Mouse (Mus musculus): Measurements from ENCODE around the gene Ctla2a.
"Not testable (repeated sequence)": the region's sequence is repeated elsewhere in the genome, so short reads cannot be mapped to it uniquely, and the experiment has no call there.

The Ctla2a gene

GRCm38 (mm10) chr13:60936500-60936901 lies at the start of gene Ctla2a, which contains the start of gene Gm49391:
Gene Ctla2a, minus strand, starts transcription at chr13:60936625.
Gene Gm49391, minus strand, starts transcription at chr13:60936571.
- no peak for DNase-seq (ENCODE audit: low read depth, low spot score)
- H3K36me3 ChIP-seq (ENCODE audit: control insufficient read depth, insufficient read depth, low read length, poor library complexity, severe bottlenecking): no peaks in the 10 kb centered on the region
- H3K27me3 ChIP-seq (ENCODE audit: control insufficient read depth, insufficient read depth, low read length, poor library complexity, severe bottlenecking): no peaks in the 10 kb centered on the region

- not testable (repeated sequence) for DNase-seq (ENCODE audit: low read depth, low spot score); H3K27me3 ChIP-seq (ENCODE audit: control insufficient read depth, insufficient read depth, low read length, poor library complexity, severe bottlenecking); H3K36me3 ChIP-seq (ENCODE audit: control insufficient read depth, insufficient read depth, low read length, poor library complexity, severe bottlenecking)
Measured at GRCm38 (mm10) chr13:60972319-60972718, 35.9 kb upstream of the Ctla2a start.

- not testable (repeated sequence) for DNase-seq (ENCODE audit: low read depth, low spot score); H3K27me3 ChIP-seq (ENCODE audit: control insufficient read depth, insufficient read depth, low read length, poor library complexity, severe bottlenecking); H3K36me3 ChIP-seq (ENCODE audit: control insufficient read depth, insufficient read depth, low read length, poor library complexity, severe bottlenecking)
Measured at GRCm38 (mm10) chr13:60963985-60964384, 27.6 kb upstream of the Ctla2a start.

- DNase-seq (ENCODE audit: low read depth, low spot score): no peak
- H3K36me3 ChIP-seq (ENCODE audit: control insufficient read depth, insufficient read depth, low read length, poor library complexity, severe bottlenecking): no peaks in the 10 kb centered on the region
- no peaks in the 10 kb centered on the region for H3K27me3 ChIP-seq (ENCODE audit: control insufficient read depth, insufficient read depth, low read length, poor library complexity, severe bottlenecking)
Measured at GRCm38 (mm10) chr13:60961706-60962105, 25.3 kb upstream of the Ctla2a start.

- DNase-seq (ENCODE audit: low read depth, low spot score); H3K27me3 ChIP-seq (ENCODE audit: control insufficient read depth, insufficient read depth, low read length, poor library complexity, severe bottlenecking); H3K36me3 ChIP-seq (ENCODE audit: control insufficient read depth, insufficient read depth, low read length, poor library complexity, severe bottlenecking): not testable (repeated sequence)
Measured at GRCm38 (mm10) chr13:60941884-60942283, 5.5 kb upstream of the Ctla2a start, which contains the start of gene Tpbpa. Gene Tpbpa, minus strand, starts transcription at chr13:60941984.

GRCm38 (mm10) chr13:60935490-60935889 lies 935 bp downstream of the Ctla2a start, which contains the start of gene Gm49393:
Gene Gm49393, minus strand, starts transcription at chr13:60935590.
- H3K36me3 ChIP-seq (ENCODE audit: control insufficient read depth, insufficient read depth, low read length, poor library complexity, severe bottlenecking); H3K27me3 ChIP-seq (ENCODE audit: control insufficient read depth, insufficient read depth, low read length, poor library complexity, severe bottlenecking); DNase-seq (ENCODE audit: low read depth, low spot score): not testable (repeated sequence)

GRCm38 (mm10) chr13:60904780-60905179 lies 31.6 kb downstream of the Ctla2a start, which contains the start of gene Tpbpb:
Gene Tpbpb, minus strand, starts transcription at chr13:60904880.
- not testable (repeated sequence) for DNase-seq (ENCODE audit: low read depth, low spot score); H3K27me3 ChIP-seq (ENCODE audit: control insufficient read depth, insufficient read depth, low read length, poor library complexity, severe bottlenecking); H3K36me3 ChIP-seq (ENCODE audit: control insufficient read depth, insufficient read depth, low read length, poor library complexity, severe bottlenecking)

- no peak for DNase-seq (ENCODE audit: low read depth, low spot score)
- Histone ChIP-seq H3K36me3 (ENCODE audit: control insufficient read depth, insufficient read depth, low read length, poor library complexity, severe bottlenecking) (no peaks in the 10 kb centered on the region), H3K27me3 (ENCODE audit: control insufficient read depth, insufficient read depth, low read length, poor library complexity, severe bottlenecking) (no peaks in the 10 kb centered on the region)
Measured at GRCm38 (mm10) chr13:60897328-60897727, 39.1 kb downstream of the Ctla2a start, which contains the start of gene Ctla2b. Gene Ctla2b, minus strand, starts transcription at chr13:60897447.

- not testable (repeated sequence) for H3K27me3 ChIP-seq (ENCODE audit: control insufficient read depth, insufficient read depth, low read length, poor library complexity, severe bottlenecking); H3K36me3 ChIP-seq (ENCODE audit: control insufficient read depth, insufficient read depth, low read length, poor library complexity, severe bottlenecking); DNase-seq (ENCODE audit: low read depth, low spot score)
Measured at GRCm38 (mm10) chr13:60896794-60897193, 39.6 kb downstream of the Ctla2a start, which contains the start of gene Gm49392. Gene Gm49392, minus strand, starts transcription at chr13:60896894.

- no peak for DNase-seq (ENCODE audit: low read depth, low spot score)
Measured at GRCm38 (mm10) chr13:60895406-60896160, 40.8 kb downstream of the Ctla2a start.

GRCm38 (mm10) chr13:60892301-60892700 lies 44.1 kb downstream of the Ctla2a start:
- Histone ChIP-seq H3K36me3 (ENCODE audit: control insufficient read depth, insufficient read depth, low read length, poor library complexity, severe bottlenecking) (no peaks in the 10 kb centered on the region), H3K27me3 (ENCODE audit: control insufficient read depth, insufficient read depth, low read length, poor library complexity, severe bottlenecking) (no peaks in the 10 kb centered on the region)
- no peak for DNase-seq (ENCODE audit: low read depth, low spot score)

More at GRCm38 (mm10) chr13:60895406-60896160, 40.8 kb downstream of the Ctla2a start:
- H3K36me3 ChIP-seq (ENCODE audit: control insufficient read depth, insufficient read depth, low read length, poor library complexity, severe bottlenecking): no peaks in the 10 kb centered on the region
- H3K27me3 ChIP-seq (ENCODE audit: control insufficient read depth, insufficient read depth, low read length, poor library complexity, severe bottlenecking): no peaks in the 10 kb centered on the region
